In the genomic region with DNA sequence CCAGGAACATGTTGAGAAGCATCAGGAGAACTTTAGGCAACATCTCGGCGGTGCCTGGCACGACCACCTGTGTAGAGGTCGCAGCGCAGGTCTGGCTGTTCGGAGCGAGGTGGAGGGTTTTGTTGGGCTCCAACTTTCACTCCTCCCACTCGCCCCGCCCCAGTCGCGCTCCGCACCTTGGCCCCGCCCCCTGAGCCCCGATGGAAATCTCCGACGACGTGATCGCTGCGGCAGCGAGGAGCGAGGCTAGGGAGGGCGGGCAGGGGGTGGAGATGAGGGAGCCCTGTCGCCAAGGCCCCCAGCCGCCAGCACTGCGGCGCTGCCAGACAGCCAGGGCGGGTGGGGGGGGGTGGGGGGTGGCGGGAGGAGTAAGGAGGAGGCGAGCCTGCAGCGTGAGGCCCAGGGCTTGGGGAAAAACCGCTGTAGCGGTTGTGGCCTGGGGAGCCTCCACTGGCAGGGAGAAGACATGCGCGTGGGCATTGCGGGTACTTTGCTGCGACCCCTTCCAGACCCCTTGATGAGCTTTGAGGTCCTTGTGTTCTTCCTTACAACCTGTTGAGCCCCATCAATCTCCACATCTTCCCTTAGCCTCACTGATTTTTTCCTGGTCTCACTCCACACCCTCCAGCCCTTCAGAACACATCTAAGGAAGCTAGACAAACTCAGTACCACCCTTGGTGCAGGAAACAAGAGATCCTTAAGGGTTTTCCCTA, we compare ENCODE assay signal across 8 mouse cellular contexts. TPM values are rescaled to one million over a fixed set of nuclear protein-coding genes. Genes with fewer than 3 reads are reported as not detected.
A peak's percentile ranks its signal among the peaks of the same experiment; 100 is the strongest.
DNase-seq lines count a peak whose midpoint lies in the region; ATAC-seq lines count a peak whose summit lies in the region.

A gene (minus strand): TSS at position 145 of the 713 bp plus-strand sequence.

- H3K4me1 ChIP-seq in hindbrain, embryonic 16.5 days (ENCODE audit: control insufficient read depth, insufficient read depth, low read depth, low read length) = no peaks in the 10 kb centered on the region
- no peaks in the 10 kb centered on the region for H3K4me1 ChIP-seq in liver, embryonic 13.5 days (replicated peaks)
- H3K4me1 ChIP-seq in neural tube, embryonic 13.5 days (replicated peaks) = no peaks in the 10 kb centered on the region; the same call in 1 of the 2 replicates

- no peak within 1 kb of the TSS for H3K27ac ChIP-seq in hindbrain, embryonic 16.5 days (ENCODE audit: low read depth, low read length)
- no peak within 1 kb of the TSS for H3K27ac ChIP-seq in liver, embryonic 13.5 days
- H3K27ac ChIP-seq in neural tube, embryonic 13.5 days (replicated peaks) = no peak within 1 kb of the TSS

- H3K9me3 ChIP-seq in hindbrain, embryonic 16.5 days (ENCODE audit: control insufficient read depth, low read length) = no peaks in the 10 kb centered on the region
- H3K9me3 ChIP-seq in liver, embryonic 13.5 days (replicated peaks) = no peaks in the 10 kb centered on the region
- H3K9me3 ChIP-seq in neural tube, embryonic 13.5 days = no peaks in the 10 kb centered on the region

- peak within 1 kb of the TSS; percentile 45 for H3K9ac ChIP-seq in hindbrain, embryonic 16.5 days (ENCODE audit: low read depth, low read length)
- no peak within 1 kb of the TSS for H3K9ac ChIP-seq in liver, embryonic 13.5 days
- H3K9ac ChIP-seq in neural tube, embryonic 13.5 days = peak within 1 kb of the TSS; percentile 50

- no peaks in the 10 kb centered on the region for H3K27me3 ChIP-seq in hindbrain, embryonic 16.5 days (replicated peaks; ENCODE audit: control insufficient read depth, insufficient read depth, low read length)
- no peaks in the 10 kb centered on the region for H3K27me3 ChIP-seq in liver, embryonic 13.5 days
- H3K27me3 ChIP-seq in neural tube, embryonic 13.5 days = no peaks in the 10 kb centered on the region

- 15% methylated on average over 19 of the region's 36 CpGs for WGBS in hindbrain, embryonic 16.5 days
- WGBS in liver, embryonic 13.5 days (ENCODE audit: insufficient replicate concordance) = 13% methylated on average over 21 of the region's 36 CpGs
- WGBS in neural tube, embryonic 13.5 days = 22% methylated on average over 29 of the region's 36 CpGs

- H3K4me3 ChIP-seq in hindbrain, embryonic 16.5 days (ENCODE audit: low read length) = peak within 1 kb of the TSS; percentile 43
- peak within 1 kb of the TSS; percentile 22 for H3K4me3 ChIP-seq in liver, embryonic 13.5 days (replicated peaks)
- peak within 1 kb of the TSS; percentile 41 for H3K4me3 ChIP-seq in neural tube, embryonic 13.5 days

- ATAC-seq in hindbrain, embryonic 16.5 days = peak; percentile 88
- 0 out of 2 replicates have a peak, but pooled peaks have one; percentile 48 for ATAC-seq in liver, embryonic 13.5 days (ENCODE audit: low read depth)
- ATAC-seq in neural tube, embryonic 13.5 days (ENCODE audit: low read depth) = peak; percentile 81

- peak; percentile 49 for DNase-seq in ES-CJ7 (ENCODE audit: low read depth, low spot score)
- peak; percentile 58 to 74 for DNase-seq in adrenal gland, postnatal 36 days
- peak; percentile 4 to 6 for DNase-seq in gastrocnemius, adult 8-10 months (ENCODE audit: low spot score in 2 of 2)
- DNase-seq in liver, embryonic 13.5 days = peak; percentile 0
- peak; percentile 36 for DNase-seq in yolk sac, embryonic 10.5 days (ENCODE audit: low spot score)
- DNase-seq in spleen, adult 18-20 months = no peak

- H3K4me2 ChIP-seq in hindbrain, embryonic 16.5 days (ENCODE audit: low read length) = peak within 1 kb of the TSS; percentile 76
- peak within 1 kb of the TSS; percentile 58 for H3K4me2 ChIP-seq in liver, embryonic 13.5 days
- H3K4me2 ChIP-seq in neural tube, embryonic 13.5 days = peak within 1 kb of the TSS; percentile 64

- no peaks in the 10 kb centered on the region for H3K36me3 ChIP-seq in hindbrain, embryonic 16.5 days (ENCODE audit: control insufficient read depth, insufficient read depth, low read length)
- H3K36me3 ChIP-seq in liver, embryonic 13.5 days = no peaks in the 10 kb centered on the region
- H3K36me3 ChIP-seq in neural tube, embryonic 13.5 days = no peaks in the 10 kb centered on the region

RNA-seq across cellular contexts. Expression of the gene that starts here (rescaled TPM):
- total RNA-seq in adrenal gland, postnatal 36 days (2021) = under 1 TPM; 0.63 to 0.86 TPM
- total RNA-seq in gastrocnemius, adult 8-10 months (2022) = under 1 TPM; 0.07 to 0.48 (median 0.29) TPM
- 0.95 and 1.0 TPM in 2 replicates for polyA plus RNA-seq in hindbrain, embryonic 16.5 days (2015; fragmentation: Nextera tagmentation; extraction: Ambion mirVana)
- 0.13 TPM in 2 replicates for polyA plus RNA-seq in liver, embryonic 13.5 days (2015; fragmentation: Nextera tagmentation; extraction: Ambion mirVana)
- polyA plus RNA-seq in neural tube, embryonic 13.5 days (2015; fragmentation: Nextera tagmentation; extraction: Ambion mirVana) = 0.39 and 0.70 TPM in 2 replicates

Comparison
In these comparisons a context has a peak if more than half of its experiments do, and no peak if none do; other contexts are left out.
1. Peak in DNase-seq in adrenal gland, postnatal 36 days; RNA of the gene not detected or under 1 TPM.
2. Peak in DNase-seq in gastrocnemius, adult 8-10 months; RNA of the gene not detected or under 1 TPM.
3. Peak in DNase-seq, ATAC-seq, H3K4me3 ChIP-seq and H3K4me2 ChIP-seq in liver, embryonic 13.5 days; RNA of the gene not detected or under 1 TPM.
4. Peak in ATAC-seq, H3K4me3 ChIP-seq, H3K9ac ChIP-seq and H3K4me2 ChIP-seq in neural tube, embryonic 13.5 days; RNA of the gene not detected or under 1 TPM.
5. DNase-seq: peak in ES-CJ7 (single experiment) and yolk sac, embryonic 10.5 days (single experiment); none in spleen, adult 18-20 months (0 of 2).
6. Peak in every context shown above with its lines, with median percentiles within 50 percentile points of each other: ATAC-seq, H3K4me2 ChIP-seq and H3K4me3 ChIP-seq.